8 mouse cellular contexts compared by ENCODE assay signal in genomic region chr15:103168801-103169611, GRCm38 (mm10). TPM values are rescaled to one million over a fixed set of nuclear protein-coding genes. Genes with fewer than 3 reads are reported as not detected.
DNase-seq lines count a peak whose midpoint lies in the region; ATAC-seq and TF ChIP-seq lines count a peak whose summit lies in the region.

No protein-coding gene starts in this region.

- no peaks in the 10 kb centered on the region for H3K9me3 ChIP-seq in ES-Bruce4 (replicated peaks; ENCODE audit: control insufficient read depth, insufficient read depth, low read length, poor library complexity, severe bottlenecking)
- no peaks in the 10 kb centered on the region for H3K9me3 ChIP-seq in embryonic facial prominence, embryonic 15.5 days (replicated peaks)
- no peaks in the 10 kb centered on the region for H3K9me3 ChIP-seq in kidney, postnatal 0 days (replicated peaks; ENCODE audit: low read length)
- H3K9me3 ChIP-seq in stomach, embryonic 15.5 days, result no peaks in the 10 kb centered on the region

- H3K9ac ChIP-seq in ES-Bruce4 (ENCODE audit: low read depth, poor library complexity, severe bottlenecking), result peak overlapping the region; percentile 33
- H3K9ac ChIP-seq in embryonic facial prominence, embryonic 15.5 days, result 0 out of 2 replicates have a peak overlapping the region, but pooled peaks have one; percentile 2
- peak overlapping the region; percentile 59 for H3K9ac ChIP-seq in kidney, postnatal 0 days (ENCODE audit: low read depth, low read length)
- H3K9ac ChIP-seq in stomach, embryonic 15.5 days, result peak overlapping the region; percentile 10; the same call in 1 of the 2 replicates

- no peak for TF ChIP-seq POLR2A in ES-Bruce4 (IDR thresholded peaks at IDR 0.05; ENCODE audit: insufficient read depth, low read length)

- peak overlapping the region; percentile 80 for H3K4me2 ChIP-seq in embryonic facial prominence, embryonic 15.5 days (replicated peaks)
- peak overlapping the region; percentile 95 for H3K4me2 ChIP-seq in kidney, postnatal 0 days (ENCODE audit: low read length)
- H3K4me2 ChIP-seq in stomach, embryonic 15.5 days, result peak overlapping the region; percentile 96

- H3K4me1 ChIP-seq in ES-Bruce4 (ENCODE audit: control insufficient read depth, insufficient read depth, low read length), result peaks cover 7% of the 10 kb centered on the region
- H3K4me1 ChIP-seq in embryonic facial prominence, embryonic 15.5 days, result peaks cover 33% of the 10 kb centered on the region
- peaks cover 26% of the 10 kb centered on the region for H3K4me1 ChIP-seq in kidney, postnatal 0 days (replicated peaks; ENCODE audit: insufficient read depth, low read length)
- H3K4me1 ChIP-seq in stomach, embryonic 15.5 days, result peaks cover 30% of the 10 kb centered on the region

- no peak for ATAC-seq in embryonic facial prominence, embryonic 15.5 days (ENCODE audit: insufficient number of reproducible peaks, low FRiP score, low TSS enrichment, low read depth)
- ATAC-seq in kidney, postnatal 0 days (replicated peaks; ENCODE audit: low FRiP score, low read depth), result peak; percentile 19; the same call in 1 of the 2 replicates
- peak; percentile 74 for ATAC-seq in megakaryocyte, adult 5-6 weeks (ENCODE audit: poor library complexity, severe bottlenecking)
- peak; percentile 36; the same call in 1 of the 2 replicates for ATAC-seq in stomach, embryonic 15.5 days (ENCODE audit: insufficient read depth, low FRiP score, low read depth)

- 1% methylated on average over 63 of the region's 63 CpGs for WGBS in embryonic facial prominence, embryonic 15.5 days
- 2% methylated on average over 63 of the region's 63 CpGs for WGBS in kidney, postnatal 0 days
- 1% methylated on average over 63 of the region's 63 CpGs for WGBS in stomach, embryonic 15.5 days

- peak; percentile 63 for DNase-seq in adrenal gland, adult 2 months
- DNase-seq in adrenal gland, postnatal 4 days (ENCODE audit: low spot score in 2 of 2), result no peak
- DNase-seq in kidney, postnatal 0 days (ENCODE audit: low spot score), result peak; percentile 80
- DNase-seq in right cerebral cortex, postnatal 4 days, result no peak

- no peaks in the 10 kb centered on the region for H3K27me3 ChIP-seq in ES-Bruce4 (ENCODE audit: control insufficient read depth, insufficient read depth, low read length, poor library complexity, severe bottlenecking)
- H3K27me3 ChIP-seq in embryonic facial prominence, embryonic 15.5 days, result peaks cover 91% of the 10 kb centered on the region
- 0 out of 2 replicates have a peak, but pooled peaks cover 7% of the 10 kb centered on the region for H3K27me3 ChIP-seq in kidney, postnatal 0 days (ENCODE audit: insufficient read depth, low read length)
- peaks cover 63% of the 10 kb centered on the region for H3K27me3 ChIP-seq in stomach, embryonic 15.5 days (replicated peaks)

- no peaks in the 10 kb centered on the region for H3K36me3 ChIP-seq in ES-Bruce4 (ENCODE audit: control insufficient read depth, insufficient read depth, low read length, poor library complexity, severe bottlenecking)
- no peaks in the 10 kb centered on the region for H3K36me3 ChIP-seq in embryonic facial prominence, embryonic 15.5 days
- H3K36me3 ChIP-seq in kidney, postnatal 0 days (ENCODE audit: insufficient read depth, low read length), result no peaks in the 10 kb centered on the region
- H3K36me3 ChIP-seq in stomach, embryonic 15.5 days, result no peaks in the 10 kb centered on the region

- no peak overlapping the region for H3K27ac ChIP-seq in ES-Bruce4 (ENCODE audit: insufficient read depth, low read length)
- H3K27ac ChIP-seq in embryonic facial prominence, embryonic 15.5 days (replicated peaks), result peak overlapping the region; percentile 55; the same call in 1 of the 2 replicates
- peak overlapping the region; percentile 44; the same call in 1 of the 2 replicates for H3K27ac ChIP-seq in kidney, postnatal 0 days
- H3K27ac ChIP-seq in stomach, embryonic 15.5 days, result peak overlapping the region; percentile 55; the same call in 1 of the 2 replicates

- TF ChIP-seq CTCF in ES-Bruce4 (IDR thresholded peaks at IDR 0.05; ENCODE audit: low read depth, low read length), result no peak
- no peak for TF ChIP-seq CTCF in kidney, postnatal 0 days (IDR thresholded peaks at IDR 0.05; ENCODE audit: low read depth)

- TF ChIP-seq EP300 in ES-Bruce4 (IDR thresholded peaks at IDR 0.05; ENCODE audit: insufficient read depth, low read depth, low read length), result 0 out of 2 replicates have a peak, but pooled peaks have one; percentile 6

- peak overlapping the region; percentile 48 for H3K4me3 ChIP-seq in ES-Bruce4 (ENCODE audit: low read depth, low read length)
- H3K4me3 ChIP-seq in embryonic facial prominence, embryonic 15.5 days (replicated peaks), result peak overlapping the region; percentile 48
- H3K4me3 ChIP-seq in kidney, postnatal 0 days (replicated peaks; ENCODE audit: low read depth, low read length), result peak overlapping the region; percentile 39
- peak overlapping the region; percentile 51 for H3K4me3 ChIP-seq in stomach, embryonic 15.5 days (replicated peaks)

RNA-seq across cellular contexts. Expression of gene Smug1, which starts 2.1 kb away (rescaled TPM):
- total RNA-seq in adrenal gland, adult 2 months (2021), result 10 to 100 TPM; 11.0 to 16.7 TPM
- 16.6 and 17.1 TPM in 2 replicates for polyA plus RNA-seq in adrenal gland, adult 2 months (2012; rRNA removed)
- 10 to 100 TPM; 17.7 to 19.0 TPM for total RNA-seq in adrenal gland, postnatal 4 days (2021)
- polyA plus RNA-seq in ES-Bruce4 (2011; ENCODE audit: insufficient read depth, insufficient read length, low read depth, missing spikeins), result 13.5 and 15.3 TPM in 2 replicates
- polyA plus RNA-seq in embryonic facial prominence, embryonic 15.5 days (2015; fragmentation: Nextera tagmentation; extraction: Ambion mirVana), result 17.9 and 18.0 TPM in 2 replicates
- 13.0 TPM in 2 replicates for polyA plus RNA-seq in kidney, postnatal 0 days (2015; fragmentation: Nextera tagmentation; extraction: Ambion mirVana)
- total RNA-seq in megakaryocyte, adult 5-6 weeks (2015), result 2.8 and 3.9 TPM in 2 replicates
- total RNA-seq in megakaryocyte, adult 5-6 weeks (2017), result 3.3 and 3.8 TPM in 2 replicates
- 18.3 and 21.6 TPM in 2 replicates for polyA plus RNA-seq in stomach, embryonic 15.5 days (2015; fragmentation: Nextera tagmentation; extraction: Ambion mirVana)

Comparison
In these comparisons a context has a peak if more than half of its experiments do, and no peak if none do; other contexts are left out.
1. DNase-seq: peak in adrenal gland, adult 2 months (single experiment) and kidney, postnatal 0 days (single experiment); none in adrenal gland, postnatal 4 days (0 of 2) and right cerebral cortex, postnatal 4 days (single experiment).
2. H3K9ac ChIP-seq: peak in every context shown above with its lines; median percentile 59 in kidney, postnatal 0 days; 33 in ES-Bruce4; 10 in stomach, embryonic 15.5 days; 2 in embryonic facial prominence, embryonic 15.5 days.
3. Peak in every context shown above with its lines, with median percentiles within 50 percentile points of each other: H3K4me3 ChIP-seq and H3K4me2 ChIP-seq.